Mouse (Mus musculus) Patski (cell line): ENCODE results near the gene Acoxl. TPM values are rescaled to one million over a fixed set of nuclear protein-coding genes. Genes with fewer than 3 reads are reported as not detected.

Experiments used
- ATAC-seq: fragments of 100-300 bp; one replicate; pipeline ENCODE4 v1.8.0; 2021
- CTCF ChIA-PET: fragments of 350-600 bp; sonication (Branson Sonifier 250); formaldehyde crosslinking; loops from one replicate; lab custom pipeline; 2022; ENCODE audit warnings: inconsistent platforms; lab: Charles Lee
- POLR2A ChIA-PET: fragments of 350-600 bp; sonication (Branson Sonifier 250); formaldehyde crosslinking; loops from one replicate; lab custom pipeline; 2022; ENCODE audit warnings: antibody characterized with exemption, inconsistent platforms; lab: Charles Lee
- DNase-seq: peaks from one replicate; pipeline ENCODE4 v3.0.0-alpha.2; 2011; ENCODE audit warnings: low read depth, low spot score
- H3K27me3 ChIP-seq: fragments of 371-371 bp; one replicate; pipeline ENCODE4 v1.5.1; 2021
- CTCF ChIP-seq: fragments of 100-300 bp; IDR thresholded peaks from one replicate; pipeline ENCODE4 v1.5.1; 2021
- in situ Hi-C: fragments of 300-500 bp; cut with MboI; formaldehyde crosslinking; loops from 3 replicates; pipeline ENCODE4 v1.11.1; 2018; ENCODE audit warnings: low pct_unique_long_range_greater_than_20kb, mixed read lengths
- polyA plus RNA-seq: library from polyadenylated mRNA; unstranded; gene quantifications from one replicate; pipeline ENCODE4 v1.2.3, GENCODE M21; 2021

The Acoxl gene
- polyA plus RNA-seq, 1 experiment from 2014 or later, result 0.03 TPM

DNA sequence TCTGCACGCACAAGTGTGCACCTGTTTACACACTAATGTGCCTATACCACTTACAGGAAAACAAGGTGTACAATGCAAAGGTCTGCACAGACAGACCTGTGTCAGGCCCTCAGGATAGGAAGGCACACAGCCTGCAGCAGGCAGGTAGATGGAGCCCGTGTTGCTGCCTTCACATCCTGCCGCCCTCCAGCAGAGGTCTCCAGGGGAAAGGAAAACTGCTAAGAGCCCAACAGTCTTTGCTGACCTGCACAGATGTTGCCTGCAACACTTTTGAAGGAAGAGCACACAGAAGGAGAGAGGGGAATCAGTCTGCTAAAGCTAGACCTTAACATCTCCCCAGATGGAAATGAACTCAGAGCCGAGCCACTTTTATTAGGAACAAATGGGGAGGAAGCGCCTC lies 240.2 kb downstream of the Acoxl start:
- TF ChIP-seq CTCF, result peak; percentile 67
- ChIA-PET POLR2A (no interaction called here), CTCF (interaction anchor here (1.4 kb wide), 1 partner anchor 45 kb away, joined by 3 read pairs; no protein-coding TSS in a partner anchor)
- DNase-seq, result no peak
- no peak for ATAC-seq
- H3K27me3 ChIP-seq, result peaks cover 22% of the 10 kb centered on the region
- in situ Hi-C loops, result no loop called here

DNA sequence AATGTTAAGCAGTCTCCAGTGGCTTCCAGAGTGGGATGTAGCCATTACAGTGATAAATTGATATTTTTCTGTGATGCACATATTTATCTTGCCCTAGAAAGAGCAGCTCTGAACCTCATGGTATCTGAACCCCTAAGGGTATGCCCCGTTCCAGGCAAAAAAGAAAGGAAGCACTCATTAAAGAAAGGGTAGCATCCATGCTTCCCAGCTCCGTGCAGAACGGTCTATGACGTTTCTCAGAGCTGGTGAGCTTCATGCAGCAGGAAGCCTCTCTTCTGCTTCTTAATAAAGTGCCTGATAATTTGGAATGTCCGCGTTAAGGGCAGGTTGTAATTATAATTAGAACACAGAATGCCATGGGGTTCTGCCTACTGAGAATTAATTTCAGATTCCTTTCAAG lies 240.6 kb downstream of the Acoxl start:
- ATAC-seq (no peak), DNase-seq (no peak)
- peaks cover 22% of the 10 kb centered on the region for H3K27me3 ChIP-seq
- TF ChIP-seq CTCF, result no peak
- in situ Hi-C loops, result no loop called here
- POLR2A ChIA-PET, result no interaction called here
- CTCF ChIA-PET, result interaction anchor here (1.4 kb wide), 1 partner anchor 44 kb away, joined by 3 read pairs; no protein-coding TSS in a partner anchor

DNA sequence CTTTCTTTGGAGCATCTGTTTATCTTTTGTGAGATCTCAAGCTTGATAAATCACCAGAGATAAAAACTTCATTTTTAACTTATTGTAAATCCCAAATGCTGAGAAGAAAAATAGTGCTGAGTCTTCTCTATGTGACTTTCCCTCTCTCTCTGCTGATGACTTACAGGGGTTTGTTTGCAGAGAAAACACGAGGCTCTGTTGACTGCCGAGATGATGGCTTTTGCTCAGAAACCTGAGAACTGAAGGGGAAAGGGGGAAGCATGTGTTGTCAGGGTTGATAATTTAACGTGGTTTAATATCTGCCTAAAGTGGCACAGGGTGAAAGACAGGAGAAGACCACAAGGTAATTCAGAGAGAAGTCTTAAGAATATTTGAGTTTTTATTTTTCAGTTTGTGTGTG lies 245.2 kb downstream of the Acoxl start:
- in situ Hi-C loops, result no loop called here
- ATAC-seq, result no peak
- peaks cover 19% of the 10 kb centered on the region for H3K27me3 ChIP-seq
- no peak for TF ChIP-seq CTCF
- ChIA-PET POLR2A (no interaction called here), CTCF (no interaction called here)
- no peak for DNase-seq

DNA sequence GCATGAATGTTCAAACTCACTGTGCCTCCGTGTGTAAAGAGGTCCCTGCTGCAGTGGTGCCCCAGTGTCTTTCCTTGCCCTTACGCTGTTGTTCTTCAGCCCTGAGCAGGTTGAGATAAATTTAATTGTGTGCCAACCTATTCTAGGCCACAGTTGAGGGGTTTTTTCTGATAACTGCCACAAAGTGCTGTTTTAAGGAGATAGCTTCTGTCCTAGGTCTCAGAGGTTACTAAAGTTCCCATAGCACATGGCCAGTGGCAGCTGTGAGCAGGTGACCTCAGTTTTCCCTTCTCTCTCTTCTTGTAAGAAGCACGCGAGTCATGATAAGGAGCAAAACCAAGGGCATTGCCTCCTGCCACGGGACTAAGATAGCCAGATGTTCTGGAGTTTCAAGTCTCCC lies 245.9 kb downstream of the Acoxl start:
- POLR2A ChIA-PET, result no interaction called here
- DNase-seq (no peak), ATAC-seq (no peak)
- H3K27me3 ChIP-seq, result peaks cover 19% of the 10 kb centered on the region
- in situ Hi-C loops, result no loop called here
- TF ChIP-seq CTCF, result no peak
- CTCF ChIA-PET, result no interaction called here

DNA sequence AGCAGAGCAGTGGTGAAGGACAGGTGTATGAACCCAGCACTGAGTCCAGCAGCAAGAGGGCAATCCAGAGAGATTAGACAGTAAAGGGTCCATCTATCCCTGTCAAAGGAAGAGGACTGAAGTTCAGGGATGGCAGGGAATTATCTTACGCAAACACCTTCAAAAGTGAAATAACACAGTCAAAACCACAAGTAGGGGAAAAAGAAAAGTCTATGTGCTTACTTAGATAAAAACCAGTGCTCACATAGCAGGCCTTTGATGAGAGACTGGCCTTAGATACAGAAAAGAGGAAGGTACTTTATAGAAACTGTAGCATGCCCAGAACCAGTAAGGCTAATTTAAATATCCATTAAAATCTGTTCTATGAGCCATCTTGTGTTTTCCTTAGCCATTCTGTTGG lies 246.8 kb downstream of the Acoxl start:
- CTCF ChIA-PET, result no interaction called here
- no peak for ATAC-seq
- in situ Hi-C loops, result no loop called here
- no peak for TF ChIP-seq CTCF
- H3K27me3 ChIP-seq, result peaks cover 16% of the 10 kb centered on the region
- no peak for DNase-seq
- POLR2A ChIA-PET, result no interaction called here

DNA sequence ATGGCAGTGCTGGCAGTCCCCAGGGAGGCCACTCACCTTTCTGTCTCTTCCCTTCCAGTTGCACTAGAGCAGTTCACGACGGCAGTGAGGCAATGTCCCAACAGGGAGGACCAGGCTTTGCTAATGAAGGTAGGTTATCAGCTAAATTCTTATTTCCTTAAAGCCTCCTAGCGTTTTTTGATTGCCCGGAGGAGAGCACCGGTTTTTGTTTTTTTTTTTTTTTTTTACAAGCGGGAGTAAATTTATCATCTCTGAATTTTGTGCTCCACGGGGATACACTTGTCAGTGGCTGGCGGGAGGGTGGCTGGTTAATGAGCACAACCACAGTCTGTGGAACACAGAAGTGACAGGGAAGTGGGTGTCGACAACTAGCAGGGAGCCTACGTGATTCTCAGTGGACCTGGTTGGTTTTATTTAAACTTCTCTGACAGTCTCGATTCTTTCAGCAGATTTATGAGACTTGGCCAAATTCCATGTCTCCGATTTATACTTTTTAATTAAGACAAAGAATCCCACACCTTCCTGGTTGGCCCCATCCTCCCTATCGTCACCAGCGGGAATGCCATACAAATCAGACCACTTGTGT lies 247.7 kb downstream of the Acoxl start:
- CTCF ChIA-PET, result no interaction called here
- POLR2A ChIA-PET, result no interaction called here
- TF ChIP-seq CTCF, result no peak
- DNase-seq (no peak), ATAC-seq (no peak)
- in situ Hi-C loops, result no loop called here
- peaks cover 12% of the 10 kb centered on the region for H3K27me3 ChIP-seq

DNA sequence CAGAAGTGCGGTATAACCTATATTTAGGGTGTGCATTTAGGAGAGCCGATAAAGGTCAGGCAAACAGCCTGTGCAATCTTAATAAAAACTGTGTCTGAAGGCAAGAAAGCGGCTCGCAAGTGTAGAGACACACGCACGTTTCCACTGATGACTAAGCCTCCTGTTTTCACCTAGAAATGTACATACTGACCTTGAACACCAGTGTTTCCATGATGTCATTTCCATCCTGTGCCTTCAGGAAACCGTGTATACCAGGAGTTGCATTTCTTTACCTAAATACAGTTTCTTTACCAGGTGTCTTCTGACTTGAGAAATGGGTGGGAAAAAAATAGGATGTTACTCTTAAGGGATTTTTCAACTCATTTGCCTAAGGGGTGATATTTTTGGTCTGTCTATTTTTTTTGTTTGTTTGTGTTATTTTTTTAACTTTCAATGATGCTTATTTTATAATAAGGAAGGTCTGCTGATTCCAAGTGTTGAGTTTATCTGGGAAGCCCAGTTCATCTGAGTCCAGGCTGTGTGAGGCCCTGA lies 248.4 kb downstream of the Acoxl start:
- H3K27me3 ChIP-seq, result peaks cover 8% of the 10 kb centered on the region
- ChIA-PET POLR2A (no interaction called here), CTCF (no interaction called here)
- TF ChIP-seq CTCF, result no peak
- ATAC-seq, result no peak
- in situ Hi-C loops, result no loop called here
- DNase-seq, result no peak

DNA sequence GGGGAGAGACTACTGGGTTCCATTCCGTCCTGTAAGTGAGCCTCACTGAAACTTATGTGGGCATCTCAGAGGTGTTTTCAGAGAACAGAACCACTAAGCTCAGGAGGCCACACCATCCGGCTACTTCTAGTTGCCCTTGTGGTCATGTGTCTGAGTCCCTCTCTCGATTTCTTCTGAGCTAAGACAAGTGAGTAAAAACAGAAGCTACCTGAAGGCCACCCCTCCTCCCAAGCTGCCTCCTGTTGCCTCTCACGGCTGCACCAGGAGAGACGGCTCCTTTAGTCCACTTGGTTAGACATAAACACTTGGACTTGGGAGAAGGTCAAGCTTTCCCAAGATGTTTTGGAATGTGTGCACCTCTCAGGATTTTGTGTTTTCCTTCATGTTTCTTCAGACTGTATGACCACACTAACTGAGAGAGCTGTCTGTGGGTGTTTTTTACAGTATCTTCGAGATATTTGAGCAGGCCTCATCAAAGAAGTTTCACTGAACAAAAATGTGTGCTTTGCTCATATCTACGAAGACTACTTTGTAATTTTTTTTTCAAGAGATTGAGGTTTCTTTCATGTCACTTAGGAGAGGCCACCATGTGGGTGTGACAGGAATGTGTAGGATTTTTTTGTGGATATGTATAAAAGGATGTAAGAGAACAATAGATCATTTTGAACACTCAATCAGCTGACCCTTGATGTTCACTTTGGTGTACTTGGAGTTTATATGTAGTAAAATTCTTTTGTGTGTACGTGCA lies 249.3 kb downstream of the Acoxl start:
- DNase-seq (no peak), ATAC-seq (no peak)
- TF ChIP-seq CTCF, result no peak
- in situ Hi-C loops, result no loop called here
- ChIA-PET POLR2A (no interaction called here), CTCF (no interaction called here)
- H3K27me3 ChIP-seq, result no peaks in the 10 kb centered on the region

DNA sequence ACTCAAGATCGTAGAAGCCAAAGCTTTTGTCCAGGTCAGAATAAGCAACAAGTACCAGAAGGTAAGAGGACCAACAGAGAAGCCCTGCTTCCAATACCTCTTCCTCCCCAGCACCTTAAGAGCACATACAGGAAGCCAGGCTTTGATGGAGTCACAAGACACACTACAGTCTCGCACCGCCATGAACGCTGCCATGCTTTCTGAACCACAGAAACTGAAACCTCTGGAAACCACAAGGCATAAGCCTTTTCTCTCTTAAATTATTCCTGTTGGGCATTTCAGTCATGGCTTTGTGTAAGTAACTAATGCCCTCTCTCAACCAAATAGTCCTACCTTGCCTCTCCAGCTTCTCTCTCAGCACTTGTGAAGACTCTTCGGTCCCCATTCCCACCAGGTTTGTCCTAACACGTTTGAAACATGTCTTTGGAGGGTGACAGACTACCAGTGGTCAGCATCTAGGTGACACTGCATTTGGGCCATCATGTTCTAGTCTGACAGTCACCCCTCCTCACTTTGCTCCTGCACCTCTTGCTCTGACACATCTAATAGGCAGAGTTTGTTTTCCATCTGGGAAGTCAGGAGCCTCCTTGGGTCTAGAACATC lies 251.7 kb downstream of the Acoxl start:
- DNase-seq (no peak), ATAC-seq (no peak)
- ChIA-PET CTCF (no interaction called here), POLR2A (no interaction called here)
- in situ Hi-C loops, result no loop called here
- H3K27me3 ChIP-seq, result no peaks in the 10 kb centered on the region
- TF ChIP-seq CTCF, result no peak

DNA sequence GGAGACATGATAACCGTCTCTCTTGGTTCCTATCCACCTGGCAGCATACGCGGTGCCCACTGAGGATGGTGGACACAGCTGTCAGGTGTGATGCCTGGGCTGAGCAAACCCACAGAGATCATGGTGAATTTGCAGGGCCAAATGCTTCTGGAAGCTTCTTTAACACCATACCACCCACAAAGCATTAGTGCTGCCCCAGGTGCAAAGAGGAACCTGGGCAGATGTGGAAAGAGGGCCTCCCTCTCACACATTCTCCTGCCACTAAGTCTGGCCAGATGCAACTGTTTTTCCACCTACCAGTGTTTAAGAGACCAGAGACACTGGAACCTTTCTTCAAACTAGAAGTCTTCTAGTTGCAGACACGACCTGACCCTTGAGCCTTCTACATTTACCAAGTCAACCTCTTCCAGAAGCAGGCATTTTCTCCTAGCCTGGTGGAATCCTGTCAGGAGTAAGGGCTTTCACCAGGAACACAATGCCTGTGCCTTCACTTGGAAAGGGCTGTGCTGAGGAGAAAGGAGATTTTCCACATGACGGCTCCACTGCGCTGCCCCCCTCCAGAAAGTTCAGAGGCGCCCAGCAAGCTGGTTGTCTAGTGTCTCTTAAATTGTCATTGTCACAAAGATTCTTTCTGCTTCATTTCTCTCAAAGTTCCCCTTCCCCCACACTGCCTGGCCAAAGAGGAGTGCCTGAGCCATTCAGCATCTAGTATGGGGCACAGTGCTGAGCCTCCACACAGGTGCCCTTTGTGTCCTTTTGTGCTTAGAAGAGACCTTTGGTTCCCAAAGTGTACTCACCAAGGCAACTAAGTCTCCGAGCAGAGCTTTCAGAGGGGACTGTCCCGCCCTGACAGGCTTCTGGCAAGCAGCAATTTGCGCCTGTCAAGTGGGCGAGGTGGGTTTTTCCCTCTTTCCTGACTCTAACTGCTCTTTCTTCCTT lies 253.0 kb downstream of the Acoxl start:
- in situ Hi-C loops, result no loop called here
- DNase-seq, result no peak
- ATAC-seq, result no peak
- CTCF ChIA-PET, result no interaction called here
- no peak for TF ChIP-seq CTCF
- H3K27me3 ChIP-seq, result no peaks in the 10 kb centered on the region
- POLR2A ChIA-PET, result no interaction called here
